Mouse (Mus musculus) hindbrain, postnatal 0 days (tissue): ENCODE data around the gene Naa16. TPM values are rescaled to one million over a fixed set of nuclear protein-coding genes. Genes with fewer than 3 reads are reported as not detected.

Experiments used
- ATAC-seq: fragments of 200-750 bp; cut with Nextera tagmentation; 2 replicates; pipeline ENCODE4 v1.8.0; 2017; ENCODE audit warnings: mild to moderate bottlenecking, moderate TSS enrichment, moderate library complexity
- DNase-seq: peaks from one replicate; pipeline ENCODE4 v3.0.0-alpha.2; 2015; ENCODE audit warnings: low spot score
- H3K27ac ChIP-seq: fragments of 300-500 bp; sonication (generic); 2 replicates; pipeline ENCODE4 v1.5.1; 2014; ENCODE audit warnings: mild to moderate bottlenecking
- H3K27me3 ChIP-seq: fragments of 300-500 bp; sonication (generic); 2 replicates; pipeline ENCODE4 v1.6.1; 2014; ENCODE audit warnings: low read length, mixed read lengths; ENCODE audit not compliant: insufficient read depth
- H3K36me3 ChIP-seq: fragments of 300-500 bp; sonication (generic); 2 replicates; pipeline ENCODE4 v1.6.1; 2014; ENCODE audit warnings: low read length, mixed read lengths; ENCODE audit not compliant: insufficient read depth
- H3K4me1 ChIP-seq: fragments of 300-500 bp; sonication (generic); 2 replicates; pipeline ENCODE4 v1.6.1; 2014; ENCODE audit warnings: antibody characterized with exemption, low read length, mixed read lengths; ENCODE audit not compliant: insufficient read depth
- H3K4me2 ChIP-seq: fragments of 300-500 bp; sonication (generic); 2 replicates; pipeline ENCODE4 v1.6.1; 2014; ENCODE audit warnings: low read depth, mild to moderate bottlenecking, low read length, moderate library complexity, mixed read lengths
- H3K4me3 ChIP-seq: fragments of 300-500 bp; sonication (generic); 2 replicates; pipeline ENCODE4 v1.5.1; 2014; ENCODE audit warnings: low read length
- H3K9ac ChIP-seq: fragments of 300-500 bp; sonication (generic); replicated peaks from 2 replicates; pipeline ENCODE4 v1.6.1; 2014; ENCODE audit warnings: mild to moderate bottlenecking, low read length, moderate library complexity, mixed read lengths
- H3K9me3 ChIP-seq: fragments of 300-500 bp; sonication (generic); 2 replicates; pipeline ENCODE4 v1.6.1; 2016; ENCODE audit warnings: low read length, mixed read lengths
- CTCF ChIP-seq: IDR thresholded peaks from 2 replicates; pipeline ENCODE4 v1.5.1; 2016; ENCODE audit warnings: antibody characterized with exemption, control low read depth, low read depth
- WGBS: fragments of 180-500 bp; shearing (Covaris S2); extraction: QIAGEN DNeasy Blood & Tissue Kit; methylation state at CpG from one replicate; pipeline ENCODE4 v1.1.7; 2014; 5-methylcytosine and 5-hydroxymethylcytosine counted together
- polyA plus RNA-seq: library from polyadenylated mRNA; unstranded; fragments of >200 nt; fragmentation: Nextera tagmentation; extraction: Ambion mirVana; gene quantifications from 2 replicates; pipeline ENCODE4 v1.2.1, GENCODE M21; 2015
- total RNA-seq: library from RNA; depleted of rRNA; stranded (reverse); fragments of >200 nt; gene quantifications from 2 replicates; pipeline ENCODE4 v1.2.3, GENCODE M21; 2014

The Naa16 gene
- total and polyA plus RNA-seq, 2 experiments from 2014 or later: 2.4 to 14.4 TPM

- Histone ChIP-seq H3K27me3 (0 out of 2 replicates have a peak, but pooled peaks cover 5% of the 10 kb centered on the region), H3K9me3 (no peaks in the 10 kb centered on the region), H3K4me1 (peaks cover 9% of the 10 kb centered on the region; the same call in 1 of the 2 replicates), H3K36me3 (no peaks in the 10 kb centered on the region), H3K9ac (no peak overlapping the region), H3K4me2 (peak overlapping the region; percentile 18; the same call in 1 of the 2 replicates), H3K27ac (no peak overlapping the region), H3K4me3 (no peak overlapping the region)
- ATAC-seq: no peak
- no peak for TF ChIP-seq CTCF
- WGBS: 86% methylated on average over 9 of the region's 9 CpGs
- DNase-seq: no peak
These were observed 95.0 kb downstream of the Naa16 start for GRCm38 (mm10) chr14:79295579-79295978.

- Histone ChIP-seq H3K4me2 (no peak overlapping the region), H3K9me3 (no peaks in the 10 kb centered on the region), H3K27me3 (0 out of 2 replicates have a peak, but pooled peaks cover 5% of the 10 kb centered on the region), H3K9ac (no peak overlapping the region), H3K4me3 (no peak overlapping the region), H3K27ac (no peak overlapping the region), H3K36me3 (no peaks in the 10 kb centered on the region), H3K4me1 (peaks cover 10% of the 10 kb centered on the region; the same call in 1 of the 2 replicates)
- DNase-seq (no peak), ATAC-seq (no peak)
- WGBS: 76% methylated on average over 5 of the region's 5 CpGs
- no peak for TF ChIP-seq CTCF
These were observed 95.6 kb downstream of the Naa16 start for GRCm38 (mm10) chr14:79294950-79295349.

- H3K9me3 ChIP-seq: no peaks in the 10 kb centered on the region
- DNase-seq (no peak), ATAC-seq (no peak)
- H3K27me3 ChIP-seq: 0 out of 2 replicates have a peak, but pooled peaks cover 5% of the 10 kb centered on the region
- 67% methylated on average over 8 of the region's 8 CpGs for WGBS
- no peak overlapping the region for H3K4me3 ChIP-seq
- H3K27ac ChIP-seq: peak overlapping the region; percentile 49; the same call in 1 of the 2 replicates
- TF ChIP-seq CTCF: no peak
- no peak overlapping the region for H3K4me2 ChIP-seq
- H3K4me1 ChIP-seq: peaks cover 10% of the 10 kb centered on the region; the same call in 1 of the 2 replicates
- H3K9ac ChIP-seq: no peak overlapping the region
- H3K36me3 ChIP-seq: no peaks in the 10 kb centered on the region
These were observed 96.3 kb downstream of the Naa16 start for GRCm38 (mm10) chr14:79294051-79294814.

- WGBS: 23% methylated on average over 9 of the region's 16 CpGs
- Histone ChIP-seq H3K4me2 (0 out of 2 replicates have a peak overlapping the region, but pooled peaks have one; percentile 7), H3K4me1 (peaks cover 13% of the 10 kb centered on the region), H3K4me3 (no peak overlapping the region), H3K27me3 (no peaks in the 10 kb centered on the region), H3K36me3 (no peaks in the 10 kb centered on the region), H3K9ac (no peak overlapping the region), H3K9me3 (no peaks in the 10 kb centered on the region), H3K27ac (peak overlapping the region; percentile 49)
- ATAC-seq: peak; percentile 71
- DNase-seq: peak; percentile 54
- TF ChIP-seq CTCF: no peak
These were observed 97.3 kb downstream of the Naa16 start for GRCm38 (mm10) chr14:79293119-79293780.

- H3K9ac ChIP-seq: no peak overlapping the region
- ATAC-seq (no peak), DNase-seq (no peak)
- no peak for TF ChIP-seq CTCF
- 85% methylated on average over 4 of the region's 4 CpGs for WGBS
- no peaks in the 10 kb centered on the region for H3K36me3 ChIP-seq
- H3K4me1 ChIP-seq: peaks cover 13% of the 10 kb centered on the region
- no peak overlapping the region for H3K4me2 ChIP-seq
- no peaks in the 10 kb centered on the region for H3K27me3 ChIP-seq
- H3K9me3 ChIP-seq: no peaks in the 10 kb centered on the region
- H3K4me3 ChIP-seq: no peak overlapping the region
- no peak overlapping the region for H3K27ac ChIP-seq
These were observed 98.9 kb downstream of the Naa16 start for GRCm38 (mm10) chr14:79291629-79292028.

GRCm38 (mm10) chr14:79290683-79291425 is 99.7 kb downstream of the Naa16 start:
- TF ChIP-seq CTCF: peak; percentile 13; the same call in 1 of the 2 replicates
- Histone ChIP-seq H3K4me3 (no peak overlapping the region), H3K4me2 (peak overlapping the region; percentile 35), H3K27me3 (no peaks in the 10 kb centered on the region), H3K9ac (0 out of 2 replicates have a peak overlapping the region, but pooled peaks have one; percentile 21), H3K27ac (peak overlapping the region; percentile 51; the same call in 1 of the 2 replicates), H3K4me1 (peaks cover 13% of the 10 kb centered on the region), H3K36me3 (no peaks in the 10 kb centered on the region), H3K9me3 (no peaks in the 10 kb centered on the region)
- peak; percentile 46; the same call in 1 of the 2 replicates for ATAC-seq
- DNase-seq: peak; percentile 52
- WGBS: 17% methylated on average over 15 of the region's 15 CpGs
